Mouse (Mus musculus) common myeloid progenitor, adult 5-6 weeks (primary cell): ENCODE measurements around the gene Car6. TPM values are rescaled to one million over a fixed set of nuclear protein-coding genes. Genes with fewer than 3 reads are reported as not detected.

Experiments used
- ATAC-seq: replicated peaks from 2 replicates; pipeline ENCODE4 v1.8.0; 2016; ENCODE audit warnings: low read depth, mild to moderate bottlenecking, moderate TSS enrichment, inconsistent platforms; ENCODE audit not compliant: poor library complexity, severe bottlenecking
- total RNA-seq: library from RNA; stranded (forward); fragments of 200-1000, 187-1606 nt; gene quantifications from 2 replicates; pipeline ENCODE4 v1.2.3, GENCODE M21; 2017

The Car6 gene
- total RNA-seq, 1 experiment from 2014 or later = not detected

GRCm38 (mm10) chr4:150202702-150203101, 1.6 kb upstream of the Car6 start:
- ATAC-seq = peak; percentile 97

- no peak for ATAC-seq
Measured at GRCm38 (mm10) chr4:150198268-150198667, 2.9 kb downstream of the Car6 start.

- peak; percentile 90 for ATAC-seq
Measured at GRCm38 (mm10) chr4:150193915-150194314, 7.2 kb downstream of the Car6 start.

GRCm38 (mm10) chr4:150192199-150192598, 8.9 kb downstream of the Car6 start:
- ATAC-seq = no peak

- 0 out of 2 replicates have a peak, but pooled peaks have one; percentile 39 for ATAC-seq
Measured at GRCm38 (mm10) chr4:150188236-150188635, 12.9 kb downstream of the Car6 start.

GRCm38 (mm10) chr4:150181304-150181703, 19.8 kb downstream of the Car6 start:
- no peak for ATAC-seq

GRCm38 (mm10) chr4:150178131-150178530, 23.0 kb downstream of the Car6 start:
- no peak for ATAC-seq

GRCm38 (mm10) chr4:150177122-150177521, 24.0 kb downstream of the Car6 start:
- no peak for ATAC-seq

- peak; percentile 86 for ATAC-seq
Measured at GRCm38 (mm10) chr4:150176535-150176934, 24.6 kb downstream of the Car6 start.

- ATAC-seq = no peak
Measured at GRCm38 (mm10) chr4:150174027-150174426, 27.1 kb downstream of the Car6 start.

- peak; percentile 83 for ATAC-seq
Measured at GRCm38 (mm10) chr4:150173281-150173680, 27.9 kb downstream of the Car6 start.

- ATAC-seq = no peak
Measured at GRCm38 (mm10) chr4:150172107-150172506, 29.0 kb downstream of the Car6 start.

- no peak for ATAC-seq
Measured at GRCm38 (mm10) chr4:150168406-150168805, 32.7 kb downstream of the Car6 start.

- no peak for ATAC-seq
Measured at GRCm38 (mm10) chr4:150164875-150165274, 36.3 kb downstream of the Car6 start.

- ATAC-seq = no peak
Measured at GRCm38 (mm10) chr4:150162561-150163169, 38.5 kb downstream of the Car6 start.

GRCm38 (mm10) chr4:150159458-150159857, 41.7 kb downstream of the Car6 start:
- ATAC-seq = no peak

- no peak for ATAC-seq
Measured at GRCm38 (mm10) chr4:150157348-150157882, 43.7 kb downstream of the Car6 start.

- peak; percentile 74 for ATAC-seq
Measured at GRCm38 (mm10) chr4:150155731-150156130, 45.4 kb downstream of the Car6 start.

- no peak for ATAC-seq
Measured at GRCm38 (mm10) chr4:150155301-150155700, 45.8 kb downstream of the Car6 start.

- no peak for ATAC-seq
Measured at GRCm38 (mm10) chr4:150152483-150152882, 48.6 kb downstream of the Car6 start.

- no peak for ATAC-seq
Measured at GRCm38 (mm10) chr4:150151045-150151444, 50.1 kb downstream of the Car6 start.

- no peak for ATAC-seq
Measured at GRCm38 (mm10) chr4:150146286-150146685, 54.8 kb downstream of the Car6 start.
